Mouse (Mus musculus): ENCODE results near the gene Eps8l2. TPM values are rescaled to one million over a fixed set of nuclear protein-coding genes. Genes with fewer than 3 reads are reported as not detected.
A peak's percentile ranks its signal among the peaks of the same experiment; 100 is the strongest.
"Not testable (repeated sequence)": the region's sequence is repeated elsewhere in the genome, so short reads cannot be mapped to it uniquely, and the experiment has no call there.

Gene Eps8l2
- total and polyA plus RNA-seq, 3 experiments = 0.10 TPM; not detected in 2

- no peaks in the 10 kb centered on the region for H3K79me2 ChIP-seq (ENCODE audit: control insufficient read depth, insufficient read depth, low read length, poor library complexity)
- no peak overlapping the region for H3K9ac ChIP-seq (ENCODE audit: control insufficient read depth, low read depth, low read length, poor library complexity, severe bottlenecking)
- peaks cover 0 to 4% of the 10 kb centered on the region in 2 experiments; a peak in 2 of 4 replicates for H3K36me3 ChIP-seq (ENCODE audit: control insufficient read depth in 1 of 2, insufficient read depth in 2 of 2, low read length in 2 of 2)
- H3K9me3 ChIP-seq (replicated peaks; ENCODE audit: insufficient read depth, low read length) = no peaks in the 10 kb centered on the region
- H3K27ac ChIP-seq (ENCODE audit: control insufficient read depth, low read depth, low read length) = no peak overlapping the region
- DNase-seq (ENCODE audit: low read depth, low spot score) = no peak
- H3K4me1 ChIP-seq (ENCODE audit: control insufficient read depth in 1 of 2, insufficient read depth in 2 of 2, low read length in 2 of 2) = no peaks in the 10 kb centered on the region
- no peaks in the 10 kb centered on the region for H3K27me3 ChIP-seq (ENCODE audit: control insufficient read depth in 1 of 2, insufficient read depth in 2 of 2, low read length in 2 of 2)
- TF ChIP-seq EP300 (IDR thresholded peaks at IDR 0.05; ENCODE audit: low read depth in 1 of 2, low read length in 2 of 2) = no peak
- TF ChIP-seq NELFE (IDR thresholded peaks at IDR 0.05; ENCODE audit: low read depth, low read length) = no peak
- TF ChIP-seq RAD21 (IDR thresholded peaks at IDR 0.05; ENCODE audit: low read depth, low read length) = no peak
- H3K4me3 ChIP-seq (ENCODE audit: control insufficient read depth in 1 of 2, insufficient read depth in 1 of 2, low read depth in 2 of 2, low read length in 2 of 2) = no peak overlapping the region
Observed at GRCm38 (mm10) chr7:141405466-141405865, 66.8 kb downstream of the Eps8l2 start.

GRCm38 (mm10) chr7:141407670-141408069 lies 69.0 kb downstream of the Eps8l2 start:
- not testable (repeated sequence) for H3K9ac ChIP-seq (ENCODE audit: control insufficient read depth, low read depth, low read length, poor library complexity, severe bottlenecking); H3K4me3 ChIP-seq (ENCODE audit: control insufficient read depth in 1 of 2, insufficient read depth in 1 of 2, low read depth in 2 of 2, low read length in 2 of 2); H3K9me3 ChIP-seq (replicated peaks; ENCODE audit: insufficient read depth, low read length); H3K27ac ChIP-seq (ENCODE audit: control insufficient read depth, low read depth, low read length); H3K27me3 ChIP-seq (ENCODE audit: control insufficient read depth in 1 of 2, insufficient read depth in 2 of 2, low read length in 2 of 2); H3K4me1 ChIP-seq (ENCODE audit: control insufficient read depth in 1 of 2, insufficient read depth in 2 of 2, low read length in 2 of 2); H3K79me2 ChIP-seq (ENCODE audit: control insufficient read depth, insufficient read depth, low read length, poor library complexity); H3K36me3 ChIP-seq (ENCODE audit: control insufficient read depth in 1 of 2, insufficient read depth in 2 of 2, low read length in 2 of 2)
- peak; percentile 41 for DNase-seq (ENCODE audit: low read depth, low spot score)

GRCm38 (mm10) chr7:141408833-141409232 lies 70.2 kb downstream of the Eps8l2 start:
- Histone ChIP-seq H3K27me3 (ENCODE audit: control insufficient read depth in 1 of 2, insufficient read depth in 2 of 2, low read length in 2 of 2) (no peaks in the 10 kb centered on the region), H3K4me3 (ENCODE audit: control insufficient read depth in 1 of 2, insufficient read depth in 1 of 2, low read depth in 2 of 2, low read length in 2 of 2) (no peak overlapping the region)
- TF ChIP-seq ELF1 (IDR thresholded peaks at IDR 0.05; ENCODE audit: low read depth, low read length) (no peak), ZMIZ1 (IDR thresholded peaks at IDR 0.05; ENCODE audit: low read depth, low read length) (no peak), TBP (IDR thresholded peaks at IDR 0.05; ENCODE audit: low read depth, low read length) (no peak), CHD2 (IDR thresholded peaks at IDR 0.05; ENCODE audit: low read length) (no peak), POLR2AphosphoS2 (IDR thresholded peaks at IDR 0.05; ENCODE audit: low read length) (no peak), RCOR1 (IDR thresholded peaks at IDR 0.05; ENCODE audit: low read depth, low read length) (no peak), SMC3 (IDR thresholded peaks at IDR 0.05; ENCODE audit: low read depth, low read length) (peak; percentile 77), JUND (IDR thresholded peaks at IDR 0.05; ENCODE audit: low read depth, low read length) (no peak), MAX (IDR thresholded peaks at IDR 0.05; ENCODE audit: low read length) (no peak), MEF2A (IDR thresholded peaks at IDR 0.05; ENCODE audit: extremely low read depth, insufficient replicate concordance, low read depth, low read length, poor library complexity, severe bottlenecking) (no peak), POLR2AphosphoS5 (IDR thresholded peaks at IDR 0.05; ENCODE audit: borderline replicate concordance, low read depth, low read length) (no peak), UBTF (IDR thresholded peaks at IDR 0.05; ENCODE audit: borderline replicate concordance, insufficient read depth, low read depth, low read length) (no peak), USF2 (IDR thresholded peaks at IDR 0.05; ENCODE audit: borderline replicate concordance in 1 of 2, insufficient read depth in 1 of 2, low read depth in 1 of 2, low read length in 2 of 2) (no peak), CHD1 (IDR thresholded peaks at IDR 0.05; ENCODE audit: low read depth, low read length) (no peak), POLR2A (IDR thresholded peaks at IDR 0.05; ENCODE audit: control insufficient read depth in 1 of 2, insufficient read depth in 1 of 2, low read depth in 1 of 2, low read length in 2 of 2, poor library complexity in 1 of 2) (no peak), SIN3A (IDR thresholded peaks at IDR 0.05; ENCODE audit: low read length) (0 out of 2 replicates have a peak, but pooled peaks have one; percentile 29), EP300 (IDR thresholded peaks at IDR 0.05; ENCODE audit: low read depth in 1 of 2, low read length in 2 of 2) (no peak), MAFK (IDR thresholded peaks at IDR 0.05; ENCODE audit: borderline replicate concordance, low read depth, low read length) (no peak), MAZ (IDR thresholded peaks at IDR 0.05; ENCODE audit: low read depth, low read length) (0 out of 2 replicates have a peak, but pooled peaks have one; percentile 26), MYC (IDR thresholded peaks at IDR 0.05; ENCODE audit: low read depth, low read length) (no peak), ZKSCAN1 (IDR thresholded peaks at IDR 0.05; ENCODE audit: low read depth, low read length) (no peak), MYB (IDR thresholded peaks at IDR 0.05; ENCODE audit: low read depth, low read length) (no peak), USF1 (IDR thresholded peaks at IDR 0.05; ENCODE audit: low read depth, low read length) (no peak), CTCF (IDR thresholded peaks at IDR 0.05 in 2 of 3, conservative IDR thresholded peaks at IDR 0.05 in 1 of 3; ENCODE audit: control insufficient read depth in 1 of 3, insufficient read depth in 1 of 3, low read depth in 2 of 3, low read length in 3 of 3, poor library complexity in 1 of 3, severe bottlenecking in 1 of 3) (peak; percentile 60 to 91 (median 77)), GABPA (IDR thresholded peaks at IDR 0.05; ENCODE audit: low read depth, low read length) (no peak)

More at GRCm38 (mm10) chr7:141408833-141409232, 70.2 kb downstream of the Eps8l2 start:
- DNase-seq (ENCODE audit: low read depth, low spot score) = peak; percentile 66
- H3K9ac ChIP-seq (ENCODE audit: control insufficient read depth, low read depth, low read length, poor library complexity, severe bottlenecking) = no peak overlapping the region
- peaks cover 0 to 2% of the 10 kb centered on the region in 2 experiments; a peak in 2 of 4 replicates for H3K36me3 ChIP-seq (ENCODE audit: control insufficient read depth in 1 of 2, insufficient read depth in 2 of 2, low read length in 2 of 2)
- no peaks in the 10 kb centered on the region for H3K9me3 ChIP-seq (replicated peaks; ENCODE audit: insufficient read depth, low read length)
- peaks cover 2 to 6% of the 10 kb centered on the region in 2 experiments for H3K4me1 ChIP-seq (ENCODE audit: control insufficient read depth in 1 of 2, insufficient read depth in 2 of 2, low read length in 2 of 2)
- H3K79me2 ChIP-seq (ENCODE audit: control insufficient read depth, insufficient read depth, low read length, poor library complexity) = peaks cover 3% of the 10 kb centered on the region; the same call in 1 of the 2 replicates
- no peak overlapping the region for H3K27ac ChIP-seq (ENCODE audit: control insufficient read depth, low read depth, low read length)

Measured in MEL (cell line).